Mouse (Mus musculus) MEL (cell line): ENCODE results near the gene Ankrd35. TPM values are rescaled to one million over a fixed set of nuclear protein-coding genes. Genes with fewer than 3 reads are reported as not detected.

Experiments used
- DNase-seq: peaks from one replicate; pipeline ENCODE4 v3.0.0; 2011; ENCODE audit warnings: low read depth, low spot score
- H3K27ac ChIP-seq: 2 replicates; pipeline ENCODE4 v1.5.1; 2012; ENCODE audit warnings: low read depth, mild to moderate bottlenecking, control low read depth, low read length, moderate library complexity; ENCODE audit not compliant: control insufficient read depth
- H3K27me3 ChIP-seq, 2 experiments: fragments of 150-350 bp in 1 of 2; sonication (generic) in 1 of 2; 2 replicates each; pipeline ENCODE4 v1.6.1; 2012; ENCODE audit warnings: low read length in 2 of 2, mild to moderate bottlenecking in 2 of 2, improper control_type of control experiment in 1 of 2, moderate library complexity in 1 of 2; ENCODE audit not compliant: insufficient read depth in 2 of 2, control insufficient read depth in 1 of 2
- H3K36me3 ChIP-seq, 2 experiments: 2 replicates each; pipeline ENCODE4 v1.6.1; 2012 to 2014; ENCODE audit warnings: low read length in 2 of 2, improper control_type of control experiment in 1 of 2, inconsistent platforms in 1 of 2, mild to moderate bottlenecking in 1 of 2; ENCODE audit not compliant: insufficient read depth in 2 of 2, control insufficient read depth in 1 of 2
- H3K4me1 ChIP-seq, 2 experiments: fragments of 150-350 bp in 1 of 2; sonication (generic) in 1 of 2; 2 replicates each; pipeline ENCODE4 v1.6.1; 2012; ENCODE audit warnings: low read length in 2 of 2, improper control_type of control experiment in 1 of 2, mild to moderate bottlenecking in 1 of 2; ENCODE audit not compliant: insufficient read depth in 2 of 2, control insufficient read depth in 1 of 2
- H3K4me3 ChIP-seq, 2 experiments: fragments of 150-350 bp in 1 of 2; sonication (generic) in 1 of 2; 2 replicates each; pipeline ENCODE4 v1.5.1; 2012; ENCODE audit warnings: low read depth in 2 of 2, low read length in 2 of 2, mild to moderate bottlenecking in 2 of 2, moderate library complexity in 2 of 2, control low read depth in 1 of 2, improper control_type of control experiment in 1 of 2; ENCODE audit not compliant: control insufficient read depth in 1 of 2, insufficient read depth in 1 of 2
- H3K79me2 ChIP-seq: 2 replicates; pipeline ENCODE4 v1.6.1; 2012; ENCODE audit warnings: mild to moderate bottlenecking, low read length, moderate library complexity; ENCODE audit not compliant: control insufficient read depth, poor library complexity, insufficient read depth
- H3K9ac ChIP-seq: 2 replicates; pipeline ENCODE4 v1.6.1; 2012; ENCODE audit warnings: low read depth, mild to moderate bottlenecking, control low read depth, low read length, moderate library complexity; ENCODE audit not compliant: control insufficient read depth, poor library complexity, severe bottlenecking
- H3K9me3 ChIP-seq: fragments of 150-350 bp; sonication (generic); replicated peaks from 2 replicates; pipeline ENCODE4 v1.6.1; 2012; ENCODE audit warnings: mild to moderate bottlenecking, low read length, improper control_type of control experiment, moderate library complexity; ENCODE audit not compliant: insufficient read depth
- CHD1 ChIP-seq: IDR thresholded peaks from 2 replicates; pipeline ENCODE4 v1.6.1; 2012; ENCODE audit warnings: low read depth, mild to moderate bottlenecking, inconsistent platforms, low read length, improper control_type of control experiment
- CHD2 ChIP-seq: IDR thresholded peaks from 2 replicates; pipeline ENCODE4 v1.6.1; 2011; ENCODE audit warnings: low read length, improper control_type of control experiment
- CTCF ChIP-seq, 3 experiments: IDR thresholded peaks in 2 of 3; conservative IDR thresholded peaks in 1 of 3; 2 replicates each; pipeline ENCODE4 v1.5.1; 2011 to 2012; ENCODE audit warnings: low read length in 3 of 3, low read depth in 2 of 3, mild to moderate bottlenecking in 2 of 3, improper control_type of control experiment in 1 of 3, inconsistent platforms in 1 of 3, mixed read lengths in 1 of 3, moderate library complexity in 1 of 3; ENCODE audit not compliant: control insufficient read depth in 1 of 3, insufficient read depth in 1 of 3, poor library complexity in 1 of 3, severe bottlenecking in 1 of 3
- E2F4 ChIP-seq: IDR thresholded peaks from 2 replicates; pipeline ENCODE4 v1.6.1; 2011; ENCODE audit warnings: low read depth, low read length, improper control_type of control experiment, borderline replicate concordance
- EP300 ChIP-seq, 2 experiments: IDR thresholded peaks; 2 replicates each; pipeline ENCODE4 v1.6.1; 2011; ENCODE audit warnings: improper control_type of control experiment in 2 of 2, low read length in 2 of 2, low read depth in 1 of 2, mild to moderate bottlenecking in 1 of 2
- GABPA ChIP-seq: IDR thresholded peaks from 2 replicates; pipeline ENCODE4 v1.6.1; 2012; ENCODE audit warnings: low read depth, mild to moderate bottlenecking, inconsistent platforms, low read length, improper control_type of control experiment, moderate library complexity
- GATA1 ChIP-seq: IDR thresholded peaks from 2 replicates; pipeline ENCODE4 v1.6.1; 2011; ENCODE audit warnings: low read depth, low read length, improper control_type of control experiment
- JUND ChIP-seq: IDR thresholded peaks from 2 replicates; pipeline ENCODE4 v1.6.1; 2011; ENCODE audit warnings: low read depth, mild to moderate bottlenecking, improper control_type of control experiment, low read length
- KAT2A ChIP-seq: conservative IDR thresholded peaks from 2 replicates; pipeline ENCODE4 v1.6.1; 2012; ENCODE audit warnings: low read depth, low read length, improper control_type of control experiment, inconsistent platforms
- MAZ ChIP-seq: IDR thresholded peaks from 2 replicates; pipeline ENCODE4 v1.6.1; 2012; ENCODE audit warnings: low read depth, mild to moderate bottlenecking, inconsistent platforms, low read length, improper control_type of control experiment
- MEF2A ChIP-seq: IDR thresholded peaks from 2 replicates; pipeline ENCODE4 v1.6.1; 2014; ENCODE audit warnings: low read depth, mild to moderate bottlenecking, inconsistent platforms, low read length, improper control_type of control experiment; ENCODE audit not compliant: poor library complexity, insufficient replicate concordance, severe bottlenecking; ENCODE audit errors: extremely low read depth
- MXI1 ChIP-seq: IDR thresholded peaks from 2 replicates; pipeline ENCODE4 v1.6.1; 2011; ENCODE audit warnings: mild to moderate bottlenecking, low read depth, low read length, improper control_type of control experiment
- MYB ChIP-seq: IDR thresholded peaks from 2 replicates; pipeline ENCODE4 v1.6.1; 2011; ENCODE audit warnings: mild to moderate bottlenecking, low read depth, low read length, improper control_type of control experiment
- MYC ChIP-seq: IDR thresholded peaks from 2 replicates; pipeline ENCODE4 v1.6.1; 2011; ENCODE audit warnings: low read depth, mild to moderate bottlenecking, low read length, improper control_type of control experiment, moderate library complexity
- NELFE ChIP-seq: IDR thresholded peaks from 2 replicates; pipeline ENCODE4 v1.6.1; 2011; ENCODE audit warnings: low read depth, low read length, improper control_type of control experiment
- NRF1 ChIP-seq: IDR thresholded peaks from 2 replicates; pipeline ENCODE4 v1.6.1; 2014; ENCODE audit warnings: low read depth, mild to moderate bottlenecking, inconsistent platforms, low read length, improper control_type of control experiment, moderate library complexity; ENCODE audit not compliant: poor library complexity, insufficient read depth, severe bottlenecking
- POLR2A ChIP-seq, 2 experiments: IDR thresholded peaks; 2 replicates each; pipeline ENCODE4 v1.6.1; 2011 to 2012; ENCODE audit warnings: low read length in 2 of 2, mild to moderate bottlenecking in 2 of 2, control low read depth in 1 of 2, improper control_type of control experiment in 1 of 2, low read depth in 1 of 2, moderate library complexity in 1 of 2; ENCODE audit not compliant: control insufficient read depth in 1 of 2, insufficient read depth in 1 of 2, poor library complexity in 1 of 2
- POLR2AphosphoS5 ChIP-seq: IDR thresholded peaks from 2 replicates; pipeline ENCODE4 v1.6.1; 2012; ENCODE audit warnings: low read depth, borderline replicate concordance, mild to moderate bottlenecking, inconsistent platforms, low read length, moderate library complexity, mixed read lengths
- RCOR1 ChIP-seq: IDR thresholded peaks from 2 replicates; pipeline ENCODE4 v1.6.1; 2012; ENCODE audit warnings: low read depth, mild to moderate bottlenecking, inconsistent platforms, low read length, improper control_type of control experiment
- SIN3A ChIP-seq: IDR thresholded peaks from 2 replicates; pipeline ENCODE4 v1.6.1; 2012; ENCODE audit warnings: low read length, improper control_type of control experiment, inconsistent platforms
- SMC3 ChIP-seq: IDR thresholded peaks from 2 replicates; pipeline ENCODE4 v1.6.1; 2011; ENCODE audit warnings: low read depth, low read length, improper control_type of control experiment
- TBP ChIP-seq: IDR thresholded peaks from 2 replicates; pipeline ENCODE4 v1.8.0; 2011; ENCODE audit warnings: low read depth, low read length, improper control_type of control experiment
- TCF12 ChIP-seq: IDR thresholded peaks from 2 replicates; pipeline ENCODE4 v1.6.1; 2014; ENCODE audit warnings: low read depth, mild to moderate bottlenecking, inconsistent platforms, low read length, improper control_type of control experiment, moderate library complexity
- UBTF ChIP-seq: IDR thresholded peaks from 2 replicates; pipeline ENCODE4 v1.6.1; 2012; ENCODE audit warnings: low read depth, mild to moderate bottlenecking, inconsistent platforms, low read length, improper control_type of control experiment, moderate library complexity, borderline replicate concordance; ENCODE audit not compliant: insufficient read depth
- USF1 ChIP-seq: IDR thresholded peaks from 2 replicates; pipeline ENCODE4 v1.6.1; 2014; ENCODE audit warnings: low read depth, mild to moderate bottlenecking, inconsistent platforms, low read length, improper control_type of control experiment, moderate library complexity
- ZKSCAN1 ChIP-seq: IDR thresholded peaks from 2 replicates; pipeline ENCODE4 v1.6.1; 2012; ENCODE audit warnings: low read depth, mild to moderate bottlenecking, inconsistent platforms, low read length, improper control_type of control experiment, moderate library complexity
- ZMIZ1 ChIP-seq: IDR thresholded peaks from 2 replicates; pipeline ENCODE4 v1.6.1; 2012; ENCODE audit warnings: low read depth, mild to moderate bottlenecking, inconsistent platforms, low read length, improper control_type of control experiment, moderate library complexity
- ZNF384 ChIP-seq: IDR thresholded peaks from 2 replicates; pipeline ENCODE4 v1.6.1; 2012; ENCODE audit warnings: low read depth, mild to moderate bottlenecking, inconsistent platforms, low read length, improper control_type of control experiment
- polyA plus RNA-seq, 2 experiments: library from polyadenylated mRNA; stranded (reverse) in 1 of 2; unstranded in 1 of 2; fragments of >175 nt in 1 of 2; fragments of >200 nt in 1 of 2; gene quantifications; 2 replicates each; pipeline versions ENCODE4 v1.2.1 to v1.2.4; 2012; ENCODE audit warnings: low replicate concordance in 2 of 2, low read depth in 1 of 2; ENCODE audit not compliant: insufficient read length in 2 of 2, insufficient read depth in 1 of 2, missing spikeins in 1 of 2
- total RNA-seq: library from RNA; depleted of rRNA; stranded (reverse); fragments of 300-350 nt; gene quantifications from 2 replicates; pipeline ENCODE4 v1.2.3, GENCODE M21; 2012

The Ankrd35 gene
- total and polyA plus RNA-seq, 3 experiments = 0.62 to 0.77 TPM; not detected in 1

GRCm38 (mm10) chr3:96719173-96719572, 49.2 kb downstream of the Ankrd35 start:
- Histone ChIP-seq H3K27me3 (no peaks in the 10 kb centered on the region), H3K36me3 (peaks cover 18 to 20% of the 10 kb centered on the region in 2 experiments), H3K27ac (no peak overlapping the region), H3K4me1 (peaks cover 5 to 11% of the 10 kb centered on the region in 2 experiments), H3K4me3 (no peak overlapping the region), H3K9me3 (no peaks in the 10 kb centered on the region), H3K79me2 (no peaks in the 10 kb centered on the region), H3K9ac (no peak overlapping the region)
- TF ChIP-seq SIN3A = 0 out of 2 replicates have a peak, but pooled peaks have one; percentile 19
- TF ChIP-seq E2F4 = no peak
- no peak for TF ChIP-seq NELFE
- TF ChIP-seq SMC3 = peak; percentile 10; the same call in 1 of the 2 replicates
- TF ChIP-seq RCOR1 = no peak
- TF ChIP-seq TBP = no peak
- TF ChIP-seq CTCF (IDR thresholded peaks at IDR 0.05 in 2 of 3, conservative IDR thresholded peaks at IDR 0.05 in 1 of 3; ENCODE audit: control insufficient read depth in 1 of 3, insufficient read depth in 1 of 3, low read depth in 2 of 3, low read length in 3 of 3, poor library complexity in 1 of 3, severe bottlenecking in 1 of 3) = peak; percentile 65 to 82 (median 72)
- no peak for TF ChIP-seq UBTF
- no peak for TF ChIP-seq MAZ
- peak; percentile 76 for DNase-seq

- Histone ChIP-seq H3K4me1 (peaks cover 6 to 22% of the 10 kb centered on the region in 2 experiments), H3K27ac (peak within 1 kb of the TSS; percentile 77)
- TF ChIP-seq CTCF (IDR thresholded peaks at IDR 0.05 in 2 of 3, conservative IDR thresholded peaks at IDR 0.05 in 1 of 3; ENCODE audit: control insufficient read depth in 1 of 3, insufficient read depth in 1 of 3, low read depth in 2 of 3, low read length in 3 of 3, poor library complexity in 1 of 3, severe bottlenecking in 1 of 3) (0 out of 6 replicates have a peak, but pooled peaks of 1 of the 3 experiments have one; percentile 0), SMC3 (no peak), TBP (peak; percentile 92), ZNF384 (0 out of 2 replicates have a peak, but pooled peaks have one; percentile 39), KAT2A (no peak; the same call in 1 of the 2 replicates), TCF12 (peak; percentile 88), CHD2 (no peak), CHD1 (no peak), POLR2A (IDR thresholded peaks at IDR 0.05; ENCODE audit: control insufficient read depth in 1 of 2, insufficient read depth in 1 of 2, low read depth in 1 of 2, low read length in 2 of 2, poor library complexity in 1 of 2) (peak; percentile 95 to 99), GABPA (peak; percentile 93; the same call in 1 of the 2 replicates), MYB (0 out of 2 replicates have a peak, but pooled peaks have one; percentile 23), USF1 (peak; percentile 98), NRF1 (0 out of 2 replicates have a peak, but pooled peaks have one; percentile 17), MXI1 (peak; percentile 95), MYC (peak; percentile 73; the same call in 1 of the 2 replicates), GATA1 (no peak), UBTF (no peak), EP300 (IDR thresholded peaks at IDR 0.05; ENCODE audit: low read depth in 1 of 2, low read length in 2 of 2) (peak in 1 of 2 experiments; percentile 43; a peak in 1 of 4 replicates), SIN3A (peak; percentile 99), ZKSCAN1 (no peak), MAZ (no peak; the same call in 1 of the 2 replicates), JUND (no peak), E2F4 (no peak), ZMIZ1 (peak; percentile 98), POLR2AphosphoS5 (no peak), MEF2A (peak; percentile 45; the same call in 1 of the 2 replicates)
These were observed 57.5 kb downstream of the Ankrd35 start, which contains the start of the genes Polr3c and Rnf115 for GRCm38 (mm10) chr3:96727343-96727827. TSS of gene Polr3c (minus strand) at chr3:96727628. TSS of gene Rnf115 (plus strand) at chr3:96727664.

More at GRCm38 (mm10) chr3:96727343-96727827, 57.5 kb downstream of the Ankrd35 start, which contains the start of the genes Polr3c and Rnf115:
- Histone ChIP-seq H3K27me3 (no peaks in the 10 kb centered on the region), H3K36me3 (peaks cover 0 to 27% of the 10 kb centered on the region in 2 experiments; a peak in 2 of 4 replicates), H3K79me2 (peaks cover 51% of the 10 kb centered on the region), H3K9ac (peak within 1 kb of the TSS; percentile 90), H3K9me3 (no peaks in the 10 kb centered on the region), H3K4me3 (peak within 1 kb of the TSS; percentile 95 to 97)
- DNase-seq = peak; percentile 99
